Mouse (Mus musculus) natural killer cell, adult 2 months (primary cell): ENCODE results near the gene Tmem62.
"Not testable (repeated sequence)": the region's sequence is repeated elsewhere in the genome, so short reads cannot be mapped to it uniquely, and the experiment has no call there.

Experiments used
- DNase-seq, 2 experiments: peaks; one replicate each; pipeline ENCODE4 v3.0.0; 2022; ENCODE audit warnings: low spot score in 2 of 2

The Tmem62 gene

DNA sequence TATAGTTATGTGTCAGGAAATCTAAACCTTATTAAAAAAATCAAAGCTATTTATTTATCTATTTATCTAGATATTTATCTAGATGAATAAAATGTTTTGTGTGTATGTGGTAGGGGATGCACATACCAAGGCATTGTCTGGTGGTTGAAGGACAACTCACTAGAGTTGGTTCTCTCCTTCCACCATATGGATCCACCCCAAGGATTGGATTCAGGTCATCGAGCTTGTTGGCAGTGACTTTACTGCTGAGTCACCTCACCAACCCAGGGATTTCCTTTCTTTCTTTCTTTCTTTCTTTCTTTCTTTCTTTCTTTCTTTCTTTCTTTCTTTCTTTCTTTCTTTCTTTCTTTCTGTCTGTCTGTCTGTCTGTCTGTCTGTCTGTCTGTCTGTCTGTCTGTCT, 19.8 kb downstream of the Tmem62 start:
- DNase-seq: not testable (repeated sequence)

DNA sequence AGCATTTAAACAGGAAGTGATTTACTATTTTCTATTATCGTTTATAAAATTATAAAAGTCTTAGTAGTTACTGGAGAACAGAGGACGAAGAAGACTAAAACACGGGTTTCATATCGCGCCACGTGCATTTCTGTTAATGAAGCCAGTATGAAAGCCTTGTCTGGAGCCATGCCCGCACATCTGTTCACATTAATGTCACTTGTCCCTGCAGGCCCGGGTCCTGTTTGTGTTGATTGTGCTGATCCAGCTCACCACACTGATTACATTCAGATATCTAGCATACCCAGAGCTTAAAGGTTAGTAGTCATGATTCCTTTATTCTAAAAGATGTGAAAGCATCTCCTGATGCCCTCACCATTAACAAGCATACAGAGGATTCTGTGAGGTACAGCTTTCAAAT, 22.0 kb downstream of the Tmem62 start:
- DNase-seq: no peak

DNA sequence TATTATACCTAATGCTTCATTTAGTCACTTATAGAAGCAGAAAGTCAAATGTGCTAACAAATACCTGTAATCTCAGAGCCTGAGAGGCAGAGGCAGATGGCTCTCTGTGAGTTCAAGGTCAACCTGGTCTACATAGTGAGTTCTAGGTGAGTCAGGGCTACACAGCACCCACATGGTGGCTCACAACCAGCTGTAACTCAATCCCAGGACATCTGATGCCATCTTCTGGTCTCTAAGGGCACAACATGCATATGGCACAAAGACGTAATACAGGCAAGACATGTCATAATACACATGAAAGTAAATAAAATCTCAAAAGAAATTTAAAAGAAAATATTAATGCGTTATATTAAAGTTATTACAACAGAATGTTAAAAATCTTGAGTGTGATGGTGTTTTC, 26.8 kb downstream of the Tmem62 start:
- no peak for DNase-seq

DNA sequence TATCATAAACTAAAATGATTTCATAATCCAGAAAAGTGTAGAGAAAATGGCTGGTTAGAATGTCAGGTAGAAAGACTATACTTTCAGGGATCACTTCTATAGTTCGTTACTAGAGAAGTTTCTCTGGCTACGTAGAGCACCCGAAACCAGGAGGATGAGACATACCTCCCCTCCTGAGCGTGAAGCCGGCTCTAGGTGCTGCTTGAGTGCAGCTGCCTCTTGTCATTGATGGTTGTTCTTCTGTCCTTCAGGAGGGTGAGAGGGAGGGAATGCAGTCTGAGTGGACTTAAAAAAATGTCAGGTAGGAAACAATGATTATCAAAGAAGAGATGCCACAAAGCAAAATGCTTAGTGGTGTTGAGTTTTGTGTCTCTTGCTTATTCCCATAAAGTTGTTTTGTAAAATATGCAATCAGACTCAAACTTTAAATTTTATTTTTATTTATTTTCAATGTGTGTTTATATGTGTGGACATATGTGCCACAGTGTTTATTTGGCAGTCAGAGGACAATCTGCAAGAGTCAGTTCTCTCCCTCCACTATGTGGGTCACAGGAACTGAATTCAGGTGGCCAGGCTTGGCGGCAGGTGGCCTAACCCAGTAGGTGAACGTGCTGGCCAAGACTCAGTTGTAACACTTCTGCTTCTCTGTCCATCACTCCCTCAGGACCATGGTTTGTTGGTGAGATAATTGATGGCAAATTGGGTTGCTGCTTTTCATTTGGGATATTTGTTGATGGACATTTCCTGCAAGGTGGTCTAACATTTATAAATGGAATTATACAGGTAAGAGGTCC, 27.4 kb downstream of the Tmem62 start:
- DNase-seq: no peak

DNA sequence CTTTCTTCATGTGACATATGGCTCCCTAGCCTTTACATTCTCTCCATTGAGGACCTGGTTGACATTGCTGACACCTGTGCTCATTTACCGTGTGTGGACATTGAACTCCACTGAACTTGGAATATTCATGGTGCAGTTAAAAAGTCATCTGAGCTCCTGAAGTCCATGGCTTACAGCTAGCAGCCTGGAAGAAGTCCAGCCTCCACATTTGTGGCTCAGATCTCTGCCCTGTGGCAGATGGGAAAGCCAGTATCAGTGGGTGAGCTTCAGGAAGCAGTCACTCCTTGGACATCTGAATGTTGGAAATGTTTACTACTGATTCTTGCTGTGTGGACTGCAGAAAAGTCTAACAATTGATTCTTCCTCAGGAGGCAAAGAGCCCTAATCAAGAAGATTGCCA, 30.2 kb downstream of the Tmem62 start:
- DNase-seq: no peak

DNA sequence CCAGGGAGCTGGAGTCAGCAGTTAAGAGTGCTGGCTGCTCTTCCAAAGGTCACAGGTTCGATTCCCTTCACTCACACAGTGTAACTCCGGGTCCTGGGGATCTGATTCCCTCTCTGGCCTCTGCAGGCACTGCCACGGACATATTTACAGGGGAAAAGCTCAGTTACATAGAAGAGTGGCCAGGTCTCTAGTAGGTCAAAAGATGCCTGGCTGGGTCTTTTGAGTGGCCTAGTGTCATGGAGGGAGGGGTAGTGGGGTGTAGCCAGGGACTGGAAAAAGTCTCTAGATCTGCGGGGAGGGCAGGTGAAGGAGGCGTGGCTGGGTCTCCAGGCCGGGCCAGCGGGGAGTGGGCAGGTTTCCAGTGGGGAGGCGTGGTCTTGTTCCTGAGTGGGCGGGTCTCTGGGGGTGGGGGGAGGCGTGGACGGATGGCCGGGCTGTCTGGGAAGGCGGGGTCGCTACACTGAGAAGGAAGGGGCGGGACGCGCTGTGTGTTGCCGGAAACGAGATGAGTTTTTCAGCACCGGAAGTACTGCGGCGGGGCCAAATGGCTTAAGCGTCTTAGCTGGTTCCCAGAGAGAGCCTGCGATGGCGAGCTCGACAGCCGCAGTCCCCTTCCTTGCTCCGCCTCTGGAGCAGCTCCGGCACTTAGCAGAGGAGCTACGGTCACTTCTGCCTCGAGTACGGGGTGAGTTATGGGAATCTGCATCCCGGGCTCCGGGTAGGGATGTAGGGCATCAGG, 31.3 kb downstream of the Tmem62 start, which contains the start of gene Ccndbp1:
Gene Ccndbp1 (plus strand): TSS at position 479 of the 739 bp plus-strand sequence.
- DNase-seq: peak; percentile 89 to 90

DNA sequence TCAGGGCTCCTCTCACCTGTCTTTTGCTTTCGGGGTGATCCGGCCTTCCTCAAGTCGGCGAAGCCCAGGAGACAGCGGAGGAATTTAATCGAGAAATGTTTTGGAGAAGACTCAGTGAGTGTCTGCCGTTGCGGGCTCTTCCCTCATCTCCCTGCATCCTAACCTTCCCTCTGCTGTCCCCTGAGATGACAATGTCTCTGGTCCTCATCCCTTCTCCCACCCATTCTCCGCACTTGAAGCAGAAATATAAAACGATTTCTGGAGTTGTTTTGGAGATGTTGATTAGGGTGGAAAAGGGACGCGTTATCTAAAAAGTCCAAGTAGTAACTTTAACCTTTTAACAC, 31.8 kb downstream of the Tmem62 start:
- DNase-seq: no peak

DNA sequence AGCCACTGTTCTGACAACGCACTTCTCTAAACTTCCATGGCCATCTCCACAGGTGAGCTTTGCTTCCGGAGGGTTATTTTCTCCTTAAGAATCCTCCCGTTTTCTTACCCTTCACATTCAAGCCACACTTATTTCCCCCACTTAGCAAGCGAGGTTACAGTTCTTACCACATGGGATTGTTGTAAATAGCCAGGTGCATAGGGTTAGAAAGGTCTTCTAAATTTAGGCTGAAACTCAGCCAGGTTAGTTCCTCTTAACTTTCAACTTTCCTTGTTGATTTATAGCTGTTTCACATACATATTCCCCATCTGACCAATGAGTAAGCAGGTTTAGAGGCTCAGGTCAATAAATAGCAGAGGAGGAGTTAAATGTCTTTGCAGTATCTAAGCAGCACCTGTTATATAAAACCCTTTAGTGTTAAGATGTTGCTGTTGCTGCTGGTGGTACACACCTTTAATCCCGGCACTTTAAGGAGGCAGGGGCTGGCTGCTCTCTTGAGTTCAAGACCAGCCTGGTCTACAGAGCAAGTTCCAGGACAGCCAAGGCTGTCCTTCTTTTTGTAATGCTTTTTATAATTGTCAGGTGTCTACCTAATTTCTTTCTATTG, 32.4 kb downstream of the Tmem62 start:
- no peak for DNase-seq

DNA sequence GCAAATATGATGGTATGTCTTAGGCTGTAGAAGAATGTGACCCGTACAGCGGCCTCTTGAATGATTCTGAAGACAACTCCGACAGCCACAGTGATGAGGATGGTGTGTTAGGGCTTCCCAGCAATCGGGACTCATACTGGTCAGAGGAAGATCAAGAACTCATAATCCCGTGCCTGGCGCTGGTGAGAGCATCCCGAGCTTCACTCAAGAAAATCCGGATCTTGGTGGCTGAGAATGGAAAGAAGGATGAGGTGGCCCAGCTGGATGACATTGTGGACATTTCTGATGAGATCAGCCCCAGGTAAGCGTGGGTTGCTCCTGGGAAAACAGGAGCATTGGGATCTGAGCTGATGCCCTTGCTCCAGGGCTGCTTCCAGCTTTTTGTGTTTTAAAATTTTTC, 35.9 kb downstream of the Tmem62 start:
- DNase-seq: no peak

DNA sequence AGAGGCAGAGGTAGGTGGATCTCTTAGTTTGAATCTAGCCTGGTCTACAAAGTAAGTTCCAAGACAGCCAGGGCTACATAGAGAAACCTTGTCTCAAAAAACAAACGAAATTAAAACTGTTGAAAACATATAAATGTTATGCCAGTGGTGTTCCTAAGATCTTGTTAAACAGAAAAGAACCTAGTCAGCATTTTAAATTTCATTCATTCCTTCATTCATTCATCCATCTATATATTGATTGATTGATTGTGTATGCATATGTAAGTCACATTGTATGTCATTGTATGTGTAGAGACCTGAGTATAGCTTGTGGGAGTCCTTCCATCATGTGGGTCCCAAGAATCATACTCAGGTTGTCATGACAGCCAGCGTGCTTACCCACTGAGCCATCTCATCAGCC, 38.7 kb downstream of the Tmem62 start:
- no peak for DNase-seq

DNA sequence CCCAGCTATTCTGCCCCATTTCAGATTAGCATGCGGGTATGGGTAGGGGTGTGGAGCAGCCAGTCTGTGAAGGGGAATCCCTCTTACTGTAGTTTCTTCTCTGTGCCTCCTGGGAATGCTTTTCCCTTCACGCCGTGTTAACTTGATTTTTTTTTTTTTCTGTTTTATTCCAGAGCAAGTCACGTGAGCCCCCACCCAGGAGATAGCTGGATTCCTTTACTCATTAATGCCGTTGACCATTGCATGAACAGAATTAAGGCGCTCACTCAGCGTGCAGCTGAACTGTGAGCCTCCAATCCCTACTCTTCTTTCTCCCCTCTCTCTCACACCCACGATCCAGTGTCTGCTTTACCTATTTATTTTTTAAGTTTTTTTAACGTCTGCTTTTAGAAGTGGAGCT, 39.4 kb downstream of the Tmem62 start:
- DNase-seq: no peak

DNA sequence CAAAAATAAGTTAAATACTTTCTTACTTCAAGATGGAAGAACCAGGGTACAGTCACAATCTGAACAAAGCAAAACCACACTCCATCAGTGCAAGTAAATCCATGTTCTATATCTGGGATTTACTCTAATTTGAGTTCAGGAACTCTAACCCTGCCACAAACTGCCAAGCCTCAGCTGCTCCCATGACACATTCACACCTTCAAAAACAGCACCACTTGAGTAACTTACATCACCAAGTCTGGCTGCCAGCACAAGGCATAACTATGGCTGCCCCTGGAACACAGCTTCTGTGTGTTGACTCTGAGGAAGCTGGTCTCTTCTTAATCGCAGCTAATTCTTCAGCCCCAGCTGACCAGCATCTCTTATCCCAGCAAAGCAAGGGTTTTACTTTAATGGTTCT, 40.3 kb downstream of the Tmem62 start:
- DNase-seq: no peak

DNA sequence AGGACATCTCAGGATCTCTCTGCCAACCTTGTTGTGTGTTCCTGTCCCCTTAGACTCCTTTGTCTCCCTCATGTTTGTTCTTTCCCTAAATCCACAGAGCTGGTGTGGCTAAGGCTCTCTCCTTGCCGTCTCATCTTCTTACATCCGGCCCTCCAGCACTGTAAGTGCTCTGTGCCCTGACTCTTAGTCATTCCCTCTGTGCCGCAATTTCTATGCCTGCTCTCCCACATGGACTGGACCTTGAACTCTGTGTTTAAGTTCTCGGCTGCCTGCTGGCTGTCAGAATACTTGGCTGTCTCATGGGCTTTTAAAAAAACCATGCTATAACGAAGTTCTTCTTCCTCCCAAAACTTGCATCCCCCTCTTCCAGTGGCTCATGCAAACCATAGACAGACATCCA, 46.1 kb downstream of the Tmem62 start:
- no peak for DNase-seq

DNA sequence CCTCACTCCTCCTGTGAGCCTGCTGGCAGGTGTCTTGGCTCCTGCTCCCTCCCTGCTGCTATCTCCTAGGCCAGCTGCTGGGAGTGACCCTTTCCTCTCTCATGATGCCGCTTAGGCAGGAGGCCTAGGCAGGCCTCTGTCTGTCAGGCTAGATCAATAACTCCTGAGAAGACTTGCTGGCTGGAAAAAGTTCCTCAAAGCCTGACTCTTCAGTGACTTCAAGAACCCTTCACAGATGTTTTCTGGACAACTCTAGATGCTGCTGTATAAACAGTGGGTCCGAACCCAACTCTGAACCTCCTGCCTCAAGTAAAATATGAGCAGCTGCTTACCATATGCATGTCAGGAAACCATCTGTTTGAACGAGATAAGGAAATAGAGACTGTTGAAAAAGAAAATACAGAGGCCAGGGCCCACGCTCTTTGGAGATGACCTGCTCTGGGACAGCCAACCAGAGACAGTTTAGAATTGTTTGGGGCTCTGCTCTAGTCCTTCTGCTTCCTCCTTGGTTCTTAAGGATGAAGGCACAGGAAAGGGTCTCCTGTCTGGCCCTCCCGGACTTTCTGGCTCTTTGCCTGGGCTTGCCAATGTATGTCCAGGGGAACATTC, 60.0 kb downstream of the Tmem62 start, which contains the start of gene Epb42:
Gene Epb42 (minus strand): TSS at position 340 of the 609 bp plus-strand sequence.
- DNase-seq: no peak

DNA sequence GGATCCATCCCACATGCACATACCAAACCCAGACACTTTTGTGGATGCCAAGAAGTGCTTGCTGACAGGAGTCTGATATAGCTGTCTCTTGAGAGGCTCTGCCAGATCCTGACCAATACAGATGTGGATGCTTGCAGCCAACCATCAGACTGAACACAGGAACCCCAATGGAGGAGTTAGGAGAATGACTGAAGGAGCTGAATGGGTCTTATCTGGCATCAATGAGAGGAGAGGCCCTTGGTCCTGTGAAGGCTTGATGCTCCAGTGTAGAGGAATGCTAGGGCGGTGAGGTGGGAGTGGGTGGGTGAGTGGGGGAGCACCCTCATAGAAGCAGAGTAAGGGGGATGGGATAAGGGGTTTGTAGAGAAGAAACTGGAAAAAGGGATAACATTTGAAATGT, 62.0 kb downstream of the Tmem62 start:
- not testable (repeated sequence) for DNase-seq

DNA sequence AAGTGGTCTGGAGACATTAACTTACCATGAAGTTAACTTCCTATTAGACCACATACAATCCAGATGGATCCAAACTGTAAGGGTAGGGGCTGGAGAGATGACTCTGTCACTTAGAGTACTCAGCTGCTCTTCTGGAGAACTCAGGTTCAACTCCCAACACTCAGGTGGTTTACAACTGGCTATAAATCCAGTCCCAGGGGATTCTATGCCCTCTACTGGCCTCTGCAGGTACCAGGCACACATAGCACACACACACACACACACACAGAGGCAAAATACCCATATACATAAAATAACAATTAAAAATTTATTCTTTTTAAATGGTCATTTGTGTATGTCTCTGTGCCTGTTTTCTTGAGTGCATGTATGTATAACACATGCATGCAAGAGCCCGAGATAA, 62.6 kb downstream of the Tmem62 start:
- DNase-seq: no peak

DNA sequence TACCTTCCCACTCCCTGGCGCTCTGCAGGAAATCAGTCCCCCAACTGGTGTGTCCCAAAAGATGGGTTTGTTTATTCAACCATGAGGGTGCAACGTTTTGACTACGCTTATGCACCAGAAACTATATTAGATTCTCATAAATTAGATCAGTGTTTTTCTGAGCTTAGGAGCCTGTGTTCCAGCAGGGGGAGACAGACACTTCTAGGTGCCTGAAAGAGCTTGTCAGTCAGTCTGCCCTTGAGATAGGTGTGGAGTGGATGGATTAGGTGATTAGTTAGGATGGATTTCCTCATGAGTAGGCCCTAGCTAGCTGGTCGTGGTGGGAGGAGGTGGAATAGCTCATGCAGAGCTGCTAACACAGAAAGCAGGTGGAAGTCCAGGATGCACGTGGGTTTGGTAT, 64.3 kb downstream of the Tmem62 start:
- DNase-seq: no peak

DNA sequence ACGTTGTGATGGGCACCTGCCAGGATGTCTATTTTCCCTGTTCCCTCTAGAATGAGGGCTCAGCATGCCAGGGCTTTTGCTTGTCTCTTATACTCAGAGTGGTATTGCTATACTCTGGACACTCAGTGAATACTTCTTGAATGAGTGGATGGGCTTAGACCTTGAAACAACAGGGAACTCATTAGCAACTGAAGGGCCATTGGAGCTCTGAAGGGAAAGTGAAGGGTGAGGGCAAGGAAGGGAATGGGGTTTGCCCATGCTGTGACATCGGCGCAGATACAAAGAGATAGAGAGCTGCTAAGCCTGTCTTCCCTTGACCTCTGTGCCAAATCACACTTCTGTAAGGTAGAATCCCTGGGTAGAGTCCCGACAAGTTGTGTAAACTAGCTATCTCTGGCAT, 68.8 kb downstream of the Tmem62 start:
- no peak for DNase-seq

DNA sequence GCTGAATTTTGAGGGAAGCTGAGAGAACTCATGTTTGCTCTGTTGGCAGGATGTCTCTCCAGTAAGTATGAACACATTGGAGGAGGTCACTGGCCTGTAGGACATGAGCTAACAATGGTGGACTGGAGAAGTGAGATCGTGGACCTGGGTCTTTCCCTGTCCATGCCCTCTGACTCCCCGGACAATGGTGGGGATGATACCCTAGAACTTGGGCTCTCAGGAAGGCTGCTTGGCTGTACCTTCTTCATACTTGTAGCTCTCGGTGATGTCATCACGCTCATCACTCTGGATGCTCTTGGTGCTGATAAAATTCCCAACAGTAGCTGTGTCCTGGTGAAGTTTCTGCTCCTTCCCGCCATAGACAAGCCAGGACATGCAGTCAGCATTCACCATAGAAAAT, 75.4 kb downstream of the Tmem62 start:
- DNase-seq: no peak

DNA sequence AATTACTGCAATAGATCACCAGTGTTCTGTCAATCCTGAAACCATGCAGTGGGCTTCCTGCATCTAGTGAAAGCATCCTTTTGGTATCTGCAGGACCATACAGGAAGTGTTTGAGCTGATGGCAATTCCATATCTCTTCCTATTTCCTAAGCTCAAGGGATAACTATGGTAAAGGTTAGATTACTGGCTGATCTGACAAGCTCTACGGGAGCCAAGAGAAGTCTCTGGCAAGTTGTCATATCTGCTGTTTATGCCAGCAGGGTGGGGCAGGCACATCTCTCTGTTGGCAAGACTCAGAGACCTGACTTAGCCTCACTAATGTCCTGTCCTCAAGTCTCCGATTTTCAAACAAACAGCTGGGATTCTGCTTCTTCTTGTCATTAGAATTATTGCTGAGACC, 77.2 kb downstream of the Tmem62 start:
- DNase-seq: no peak

DNA sequence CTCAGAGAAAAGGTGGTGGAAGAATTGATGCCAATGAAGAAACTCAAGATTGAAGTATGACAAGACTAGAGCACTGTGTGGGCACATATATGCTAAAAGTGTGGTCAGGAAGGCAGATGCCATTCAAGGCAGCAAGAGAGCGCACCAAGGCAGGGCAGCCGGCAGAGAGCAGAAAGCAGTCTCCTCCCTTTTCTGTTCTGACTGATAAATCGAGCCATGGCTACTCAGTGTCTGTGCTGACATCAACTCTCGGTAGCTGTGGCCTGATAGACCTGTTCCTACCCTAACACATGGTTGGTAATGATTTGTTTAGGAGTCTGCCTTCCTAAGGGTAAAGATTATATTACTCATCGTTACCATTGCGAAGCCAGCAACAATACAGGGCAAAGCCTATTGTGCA, 79.1 kb downstream of the Tmem62 start:
- no peak for DNase-seq
